In the genomic region with DNA sequence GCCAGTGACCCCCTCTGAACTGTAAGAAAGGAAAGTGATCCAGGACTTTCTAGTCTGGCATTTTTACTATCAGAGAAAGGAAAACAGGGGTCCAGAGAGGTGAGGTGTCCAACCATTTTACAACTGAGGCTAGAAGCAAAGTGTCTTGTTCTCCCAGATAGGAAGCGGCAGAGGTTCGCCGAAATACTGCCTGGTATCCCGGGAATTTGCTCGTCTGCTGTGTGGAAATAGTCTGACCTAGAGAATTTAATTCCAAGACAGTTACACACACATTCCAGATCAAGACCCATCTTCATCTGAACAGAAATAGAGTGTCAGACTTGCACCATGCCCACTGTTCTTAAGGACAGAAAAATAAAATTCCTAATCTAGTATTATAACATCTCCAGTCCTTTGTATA, we compare ENCODE assay signal across 16 mouse cellular contexts.
"Had no signal": no experiment of that assay in that cellular context is flagged by ENCODE, and none has a peak within 500 bp of the region (broad histone marks: within the 10 kb centered on the region; RNA-seq: fewer than 3 reads in every experiment).

No protein-coding gene starts in this region.

- ATAC-seq: lung, postnatal 0 days; midbrain, embryonic 13.5 days; midbrain, embryonic 15.5 days had no signal

- DNase-seq: lung, adult 2 months; lung, postnatal 14 days; lung, postnatal 36 days; right cerebral cortex, postnatal 14 days; spleen, adult 18-20 months; thymus, adult 18-20 months; thymus, postnatal 14 days; thymus, postnatal 36 days had no signal

- H3K36me3 ChIP-seq: lung, embryonic 15.5 days; midbrain, embryonic 13.5 days; midbrain, embryonic 15.5 days; neural tube, embryonic 12.5 days had no signal

- H3K27ac ChIP-seq: lung, embryonic 15.5 days; macrophage; midbrain, embryonic 13.5 days; midbrain, embryonic 15.5 days; neural tube, embryonic 12.5 days had no signal

- H3K4me3 ChIP-seq: lung, embryonic 15.5 days; megakaryocyte, embryonic 14.5 days; midbrain, embryonic 13.5 days; midbrain, embryonic 15.5 days; neural tube, embryonic 12.5 days had no signal

- H3K4me1 ChIP-seq: lung, embryonic 15.5 days; megakaryocyte, embryonic 14.5 days; midbrain, embryonic 13.5 days; midbrain, embryonic 15.5 days; neural tube, embryonic 12.5 days had no signal

- H3K9ac ChIP-seq: lung, embryonic 15.5 days; midbrain, embryonic 13.5 days; midbrain, embryonic 15.5 days; neural tube, embryonic 12.5 days had no signal

- H3K4me2 ChIP-seq: lung, embryonic 15.5 days; midbrain, embryonic 11.5 days; midbrain, embryonic 13.5 days; midbrain, embryonic 15.5 days; neural tube, embryonic 12.5 days had no signal

- H3K27me3 ChIP-seq: lung, embryonic 15.5 days; megakaryocyte, embryonic 14.5 days; midbrain, embryonic 13.5 days; midbrain, embryonic 15.5 days; neural tube, embryonic 12.5 days had no signal

- H3K9me3 ChIP-seq: lung, embryonic 15.5 days; midbrain, embryonic 13.5 days; midbrain, embryonic 15.5 days; neural tube, embryonic 12.5 days had no signal
